Mouse (Mus musculus) testis, adult 2 months (tissue): ENCODE data around the gene Nav2. TPM values are rescaled to one million over a fixed set of nuclear protein-coding genes. Genes with fewer than 3 reads are reported as not detected.

Experiments
- H3K27ac ChIP-seq: fragments of 200-500 bp; 2 replicates; pipeline ENCODE4 v1.5.1; 2012; ENCODE audit warnings: low read depth, low read length; ENCODE audit not compliant: control insufficient read depth, insufficient read depth
- H3K27me3 ChIP-seq: fragments of 200-500 bp; 2 replicates; pipeline ENCODE4 v1.6.1; 2012; ENCODE audit warnings: mild to moderate bottlenecking, low read length, moderate library complexity; ENCODE audit not compliant: control insufficient read depth, insufficient read depth
- H3K36me3 ChIP-seq: fragments of 200-500 bp; 2 replicates; pipeline ENCODE4 v1.6.1; 2012; ENCODE audit warnings: mild to moderate bottlenecking, low read length; ENCODE audit not compliant: control insufficient read depth, insufficient read depth
- H3K4me1 ChIP-seq: fragments of 200-500 bp; 2 replicates; pipeline ENCODE4 v1.6.1; 2012; ENCODE audit warnings: low read length; ENCODE audit not compliant: control insufficient read depth, insufficient read depth
- H3K4me3 ChIP-seq: fragments of 200-500 bp; 2 replicates; pipeline ENCODE4 v1.5.1; 2012; ENCODE audit warnings: low read depth, mild to moderate bottlenecking, low read length, moderate library complexity, mixed read lengths; ENCODE audit not compliant: control insufficient read depth
- CTCF ChIP-seq: fragments of 200-500 bp; IDR thresholded peaks from 2 replicates; pipeline ENCODE4 v1.5.1; 2012; ENCODE audit warnings: low read depth, mild to moderate bottlenecking, inconsistent platforms, low read length, moderate library complexity; ENCODE audit not compliant: control insufficient read depth, insufficient read depth, insufficient replicate concordance
- POLR2A ChIP-seq: fragments of 200-500 bp; IDR thresholded peaks from 2 replicates; pipeline ENCODE4 v1.6.1; 2012; ENCODE audit warnings: low read depth, mild to moderate bottlenecking, inconsistent platforms, low read length, moderate library complexity; ENCODE audit not compliant: control insufficient read depth
- polyA plus RNA-seq: library from polyadenylated mRNA; depleted of rRNA; stranded (reverse); fragments of >200 nt; gene quantifications from 2 replicates; pipeline ENCODE4 v1.2.3, GENCODE M21; 2012

The Nav2 gene
- polyA plus RNA-seq, 1 experiment: 20.8 TPM

DNA sequence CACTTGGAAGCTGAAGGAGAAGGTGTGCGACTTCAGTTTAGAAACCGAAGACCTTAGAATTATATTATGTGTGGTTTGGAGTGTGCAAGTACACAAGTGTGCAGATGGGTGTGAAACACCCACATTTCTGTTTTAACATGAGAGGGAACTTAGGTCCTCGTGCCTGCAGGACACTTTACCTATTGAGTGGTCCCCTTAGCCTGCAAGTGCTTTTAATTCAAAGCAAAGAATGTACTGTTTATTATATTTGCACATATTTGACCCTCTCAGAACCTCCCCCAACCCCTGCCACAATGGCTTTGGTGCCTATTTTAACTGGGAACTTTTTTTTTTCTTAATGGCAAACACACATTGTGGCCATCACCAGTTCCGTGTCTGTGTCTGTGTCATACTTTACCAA, 334.6 kb downstream of the Nav2 start:
- Histone ChIP-seq H3K4me3 (no peak overlapping the region), H3K27ac (no peak overlapping the region), H3K36me3 (no peaks in the 10 kb centered on the region), H3K4me1 (peaks cover 16% of the 10 kb centered on the region), H3K27me3 (no peaks in the 10 kb centered on the region)
- TF ChIP-seq CTCF (no peak), POLR2A (no peak)

DNA sequence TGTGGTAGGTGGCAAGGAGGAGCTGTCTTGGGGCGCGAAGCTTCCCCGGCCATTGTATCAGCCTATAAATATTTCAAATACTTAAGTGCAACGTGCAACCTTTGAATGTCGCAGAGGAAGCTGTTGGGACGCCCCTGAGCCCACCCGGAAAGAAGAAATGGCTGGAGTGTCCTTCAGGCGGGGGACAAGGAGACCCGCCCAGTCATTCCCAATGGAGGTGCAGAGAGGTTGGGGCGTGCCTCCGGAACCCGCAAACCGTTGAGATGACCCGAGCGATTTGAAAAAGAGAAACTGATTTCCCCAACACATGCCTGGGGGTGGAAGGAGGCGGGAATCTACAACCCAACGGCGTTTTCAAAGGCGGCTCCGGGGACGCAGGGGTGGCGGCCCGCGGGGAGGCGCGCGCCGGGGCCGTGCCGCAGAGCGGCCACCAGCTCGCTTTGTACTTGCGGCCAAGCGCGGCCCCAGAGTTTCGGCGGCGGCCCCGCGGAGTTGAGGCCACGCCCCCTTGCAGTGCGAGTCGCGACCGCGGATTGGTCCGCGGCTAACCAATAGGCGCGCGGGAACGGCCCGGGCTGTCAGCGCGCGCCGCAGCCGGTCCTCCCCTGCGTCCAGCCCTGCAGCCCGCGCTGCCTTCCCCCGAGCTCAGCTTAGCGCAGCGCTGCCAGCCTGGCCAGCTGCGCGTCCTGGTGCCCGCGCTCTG, 337.2 kb downstream of the Nav2 start:
- Histone ChIP-seq H3K27me3 (no peaks in the 10 kb centered on the region), H3K4me1 (peaks cover 18% of the 10 kb centered on the region), H3K36me3 (no peaks in the 10 kb centered on the region), H3K27ac (peak overlapping the region; percentile 85), H3K4me3 (peak overlapping the region; percentile 95)
- TF ChIP-seq POLR2A: peak; percentile 47; the same call in 1 of the 2 replicates
- no peak for TF ChIP-seq CTCF

DNA sequence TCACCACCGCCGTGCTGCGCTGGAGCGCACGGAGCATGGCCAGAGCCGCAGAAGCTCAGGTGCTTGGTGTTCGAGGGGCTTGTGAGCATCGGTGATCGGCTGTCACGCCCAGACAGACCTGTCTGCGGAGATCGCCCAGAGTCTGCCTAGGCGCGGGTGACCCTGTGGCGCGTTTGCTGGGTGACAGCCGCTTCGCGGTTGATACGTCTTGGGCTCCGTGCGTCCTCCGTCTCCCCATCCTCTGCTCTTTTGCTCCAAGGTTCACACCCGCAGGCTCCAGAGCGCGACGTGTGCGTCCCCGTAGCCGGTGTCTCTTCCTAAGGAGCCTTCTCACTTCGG, 337.7 kb downstream of the Nav2 start:
- Histone ChIP-seq H3K27ac (no peak overlapping the region), H3K27me3 (no peaks in the 10 kb centered on the region), H3K36me3 (no peaks in the 10 kb centered on the region), H3K4me1 (peaks cover 18% of the 10 kb centered on the region), H3K4me3 (peak overlapping the region; percentile 95)
- no peak for TF ChIP-seq POLR2A
- TF ChIP-seq CTCF: no peak

DNA sequence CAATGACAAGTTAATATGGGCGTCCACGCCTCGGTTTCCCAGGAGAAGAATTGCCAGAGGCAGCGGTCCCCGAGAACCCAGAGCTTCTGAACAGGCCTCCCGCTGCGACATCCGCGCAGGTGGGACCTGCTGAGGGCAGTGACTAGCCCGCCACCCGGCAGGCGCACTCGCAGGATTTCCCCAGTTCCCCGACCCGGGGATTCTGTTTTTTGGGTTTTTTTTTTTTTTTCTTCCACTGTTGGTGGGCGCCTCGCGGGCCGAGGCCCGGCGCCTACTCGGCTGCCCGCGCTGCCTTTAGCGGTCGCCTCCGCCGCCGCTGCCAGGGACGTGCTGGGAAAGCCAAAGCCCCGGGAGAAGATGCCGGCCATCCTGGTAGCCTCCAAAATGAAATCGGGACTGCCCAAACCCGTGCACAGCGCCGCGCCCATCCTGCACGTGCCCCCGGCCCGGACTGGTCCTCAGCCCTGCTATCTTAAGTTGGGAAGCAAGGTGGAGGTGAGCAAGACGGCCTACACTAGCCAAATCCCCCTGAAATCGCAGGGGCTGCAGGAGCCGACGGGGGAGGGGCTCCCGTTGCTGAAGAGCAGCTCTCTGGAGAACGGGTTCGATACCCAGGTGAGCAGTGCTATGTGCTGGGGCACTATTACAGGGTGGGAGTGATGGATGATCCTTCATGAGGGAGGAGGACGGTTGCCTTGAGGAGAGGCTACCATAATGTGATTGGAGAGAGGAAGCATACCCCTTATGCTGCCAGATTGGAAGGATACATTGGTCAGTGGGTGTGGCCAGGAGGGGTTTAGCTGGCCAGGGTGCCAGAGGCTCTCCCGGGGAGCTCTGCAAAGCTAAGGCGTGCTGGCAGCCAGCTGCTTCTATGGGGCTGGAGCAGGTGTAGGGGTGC, 338.3 kb downstream of the Nav2 start:
- peaks cover 18% of the 10 kb centered on the region for H3K4me1 ChIP-seq
- TF ChIP-seq POLR2A: no peak
- no peaks in the 10 kb centered on the region for H3K27me3 ChIP-seq
- no peaks in the 10 kb centered on the region for H3K36me3 ChIP-seq
- no peak overlapping the region for H3K27ac ChIP-seq
- peak overlapping the region; percentile 95 for H3K4me3 ChIP-seq

DNA sequence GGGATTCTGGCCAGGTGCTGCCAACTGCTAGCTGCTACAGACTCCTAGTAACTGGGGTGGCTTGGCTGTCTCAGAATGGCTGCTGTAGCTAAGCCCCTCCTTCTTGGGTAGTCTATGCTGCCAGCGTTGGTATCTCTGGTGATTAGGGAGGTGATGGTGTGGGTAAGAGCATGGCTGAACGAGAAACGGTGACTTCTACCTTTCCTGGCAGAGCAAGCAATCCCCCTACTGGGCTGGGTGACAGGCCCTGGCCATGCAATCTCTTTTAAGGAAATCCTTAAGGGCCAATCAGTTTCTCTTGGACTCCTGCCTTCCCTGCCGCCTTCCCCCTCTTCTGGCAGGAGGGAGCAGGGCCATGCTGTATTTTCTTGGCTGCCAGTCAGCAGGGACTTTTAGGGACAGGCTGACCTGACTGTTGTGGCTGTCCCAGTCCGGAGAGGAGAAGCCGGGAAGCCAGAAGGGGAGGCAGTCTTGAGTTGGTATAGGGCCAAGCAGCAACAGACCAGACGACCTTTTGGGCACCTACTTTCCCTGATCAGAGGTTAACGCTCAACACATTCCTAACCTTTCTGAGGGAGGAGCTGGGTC, 339.3 kb downstream of the Nav2 start:
- H3K4me3 ChIP-seq: no peak overlapping the region
- no peaks in the 10 kb centered on the region for H3K27me3 ChIP-seq
- peaks cover 18% of the 10 kb centered on the region for H3K4me1 ChIP-seq

DNA sequence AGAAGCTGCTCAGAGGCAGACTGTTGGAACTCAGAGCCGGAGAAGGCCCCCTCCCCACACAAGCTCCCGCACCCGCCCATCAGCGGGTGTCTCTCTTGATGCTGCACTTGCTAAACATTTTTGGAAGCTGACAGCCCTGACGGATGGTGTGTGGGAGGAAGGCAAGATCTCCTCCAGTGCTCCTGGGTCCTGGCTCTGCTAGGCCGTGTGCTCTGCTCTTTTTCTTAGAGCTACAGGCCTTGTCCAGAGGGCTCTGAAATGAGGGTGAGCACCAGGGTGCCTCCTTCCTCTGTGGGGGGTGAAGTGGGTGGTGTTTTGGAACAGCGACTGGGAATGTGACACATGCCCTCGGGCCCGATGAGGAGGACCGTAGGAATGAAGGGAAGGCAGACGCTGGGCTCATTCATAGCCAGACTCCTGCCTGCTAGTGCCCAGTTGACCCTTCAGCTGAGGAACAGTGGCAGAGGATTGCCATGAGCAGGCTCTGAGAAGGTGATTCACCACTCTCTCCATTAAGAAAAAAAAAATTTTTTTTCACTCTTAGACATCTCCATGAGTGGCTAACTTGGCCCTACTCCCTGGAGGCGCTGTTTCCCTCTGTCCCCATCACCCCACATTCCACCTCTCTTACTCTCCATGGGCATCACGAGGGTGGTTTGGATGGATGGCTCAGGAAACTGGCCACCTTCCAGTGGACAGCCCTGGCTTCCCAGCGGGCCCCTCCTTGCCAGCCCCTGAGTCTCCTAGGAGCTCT, 340.0 kb downstream of the Nav2 start:
- Histone ChIP-seq H3K4me3 (no peak overlapping the region), H3K4me1 (peaks cover 18% of the 10 kb centered on the region), H3K36me3 (no peaks in the 10 kb centered on the region), H3K27ac (no peak overlapping the region), H3K27me3 (no peaks in the 10 kb centered on the region)
- TF ChIP-seq POLR2A (no peak), CTCF (no peak)

More for the DNA sequence above, 339.3 kb downstream of the Nav2 start:
- Histone ChIP-seq H3K36me3 (no peaks in the 10 kb centered on the region), H3K27ac (no peak overlapping the region)
- TF ChIP-seq POLR2A (no peak), CTCF (no peak)

DNA sequence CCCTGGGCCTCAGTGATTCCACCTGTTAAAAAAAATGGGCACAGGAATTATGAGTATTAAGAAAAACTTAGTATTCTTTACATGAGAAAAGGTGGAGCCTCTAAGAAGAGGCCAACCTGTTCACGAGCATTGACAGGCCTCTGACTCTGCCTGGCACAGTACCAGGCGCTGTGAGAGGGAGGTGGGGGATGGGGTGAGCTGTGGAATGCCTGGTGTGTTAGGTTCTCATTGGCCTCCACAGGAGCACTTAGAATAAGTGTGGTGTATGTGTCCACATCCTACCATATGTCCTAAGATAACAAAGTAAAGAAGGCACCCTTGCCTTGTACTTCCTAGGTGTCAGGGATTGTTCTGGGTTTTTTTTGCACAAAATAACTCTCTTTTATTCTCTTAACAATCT, 340.9 kb downstream of the Nav2 start:
- H3K4me3 ChIP-seq: no peak overlapping the region
- no peak overlapping the region for H3K27ac ChIP-seq
- no peaks in the 10 kb centered on the region for H3K36me3 ChIP-seq
- H3K4me1 ChIP-seq: peaks cover 18% of the 10 kb centered on the region
- TF ChIP-seq CTCF: no peak
- no peak for TF ChIP-seq POLR2A
- no peaks in the 10 kb centered on the region for H3K27me3 ChIP-seq
